Mouse (Mus musculus): ENCODE measurements around the gene Mxra7. TPM values are rescaled to one million over a fixed set of nuclear protein-coding genes. Genes with fewer than 3 reads are reported as not detected.
"Not testable (repeated sequence)": the region's sequence is repeated elsewhere in the genome, so short reads cannot be mapped to it uniquely, and the experiment has no call there.

Gene Mxra7
- total RNA-seq (2021), result 10 to 100 TPM; 54.5 to 65.3 TPM
- long read RNA-seq, experiment 1, transcript Mxra7-201 (4 exons, 2,063 nt), result major isoform, 27 of 72 reads
- long read RNA-seq, experiment 1, transcript Mxra7-202 (5 exons, 757 nt), result minor isoform, 23 of 72 reads
- long read RNA-seq, experiment 1, partial matches to known transcripts, result 3 of 72 reads
- long read RNA-seq, experiment 1, other reads (novel, unspliced or antisense), result 18 of 72 reads
- long read RNA-seq, experiment 2, transcript Mxra7-201 (4 exons, 2,063 nt), result major isoform, 35 of 91 reads
- long read RNA-seq, experiment 2, transcript Mxra7-202 (5 exons, 757 nt), result minor isoform, 23 of 91 reads
- long read RNA-seq, experiment 2, partial matches to known transcripts, result 3 of 91 reads
- long read RNA-seq, experiment 2, other reads (novel, unspliced or antisense), result 27 of 91 reads

GRCm38 (mm10) chr11:116827534-116828165 is at the start of gene Mxra7:
Mxra7 (minus strand) TSS chr11:116828046.
- DNase-seq (ENCODE audit: low spot score in 2 of 2), result peak; percentile 89 to 91

DNA sequence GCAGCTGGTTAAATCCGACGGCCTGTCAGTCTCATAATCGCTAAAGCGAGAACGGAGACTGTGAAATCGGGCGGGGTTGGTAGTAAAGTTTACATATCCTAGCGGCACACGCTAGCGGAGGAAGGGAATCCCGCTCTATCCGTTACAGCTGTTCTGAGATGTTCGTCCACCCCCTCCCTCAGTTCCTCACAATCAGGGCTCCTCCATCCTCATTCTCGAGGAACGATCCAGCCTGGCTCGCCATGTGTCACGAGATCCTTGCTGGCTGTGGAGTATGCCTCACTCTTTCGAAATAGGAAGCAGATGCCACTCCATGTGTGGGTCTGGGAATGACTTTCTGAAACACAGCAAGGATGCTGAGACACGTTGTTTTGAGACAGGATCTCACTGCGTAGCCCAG is 46.1 kb upstream of the Mxra7 start:
- peak in 1 of 2 experiments; percentile 27 for DNase-seq (ENCODE audit: low spot score in 2 of 2)

GRCm38 (mm10) chr11:116871538-116871937 is 43.7 kb upstream of the Mxra7 start:
- no peak for DNase-seq (ENCODE audit: low spot score in 2 of 2)

GRCm38 (mm10) chr11:116869641-116870040 is 41.8 kb upstream of the Mxra7 start:
- DNase-seq (ENCODE audit: low spot score in 2 of 2), result no peak

DNA sequence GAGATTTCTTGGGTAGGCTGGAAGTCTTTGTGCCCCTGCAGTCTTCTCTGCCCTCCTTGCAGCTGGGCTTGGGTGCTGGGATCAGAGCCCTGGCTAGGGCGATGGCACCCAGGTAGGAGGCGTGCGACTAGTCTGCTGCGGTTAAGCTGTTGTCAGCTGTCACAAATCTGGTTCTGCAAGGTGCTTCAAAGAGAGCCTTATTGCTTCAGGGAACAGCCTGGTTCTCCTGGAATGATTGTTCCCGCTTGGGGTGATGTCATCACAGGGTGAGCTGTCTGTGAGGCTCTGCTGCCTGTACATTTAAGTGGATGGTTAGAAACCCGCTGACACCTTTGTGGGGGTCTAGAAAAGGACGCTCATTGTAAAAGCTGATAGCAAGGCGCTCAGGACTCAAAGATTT is 41.4 kb upstream of the Mxra7 start:
- DNase-seq (ENCODE audit: low spot score in 2 of 2), result no peak

- DNase-seq (ENCODE audit: low spot score in 2 of 2), result peak in 1 of 2 experiments; percentile 29
Measured at GRCm38 (mm10) chr11:116868129-116868528, 40.3 kb upstream of the Mxra7 start.

- DNase-seq (ENCODE audit: low spot score in 2 of 2), result no peak
Measured at GRCm38 (mm10) chr11:116865945-116866585, 38.2 kb upstream of the Mxra7 start.

DNA sequence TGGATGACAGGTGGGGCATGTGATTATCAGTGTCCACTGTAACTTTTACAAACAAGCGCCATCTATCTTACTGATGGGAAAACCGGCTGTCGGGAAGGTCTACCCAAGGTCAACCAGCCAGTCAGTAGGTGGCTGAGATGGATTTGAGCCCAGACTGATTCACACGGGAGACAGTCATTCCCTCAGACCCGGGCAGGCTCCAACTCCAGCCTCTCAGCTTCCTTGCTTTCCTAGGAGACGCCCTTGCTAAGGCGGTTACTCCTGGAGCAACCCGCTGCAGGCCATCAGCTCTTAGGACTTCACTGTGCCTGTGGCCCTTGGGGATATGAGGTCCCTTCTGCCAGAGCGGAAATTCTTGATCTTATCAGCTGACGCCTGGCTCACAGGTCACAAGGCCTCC is 36.6 kb upstream of the Mxra7 start:
- no peak for DNase-seq (ENCODE audit: low spot score in 2 of 2)

- no peak for DNase-seq (ENCODE audit: low spot score in 2 of 2)
Measured at GRCm38 (mm10) chr11:116857183-116857850, 29.5 kb upstream of the Mxra7 start.

- no peak for DNase-seq (ENCODE audit: low spot score in 2 of 2)
Measured at GRCm38 (mm10) chr11:116854279-116854678, 26.4 kb upstream of the Mxra7 start.

DNA sequence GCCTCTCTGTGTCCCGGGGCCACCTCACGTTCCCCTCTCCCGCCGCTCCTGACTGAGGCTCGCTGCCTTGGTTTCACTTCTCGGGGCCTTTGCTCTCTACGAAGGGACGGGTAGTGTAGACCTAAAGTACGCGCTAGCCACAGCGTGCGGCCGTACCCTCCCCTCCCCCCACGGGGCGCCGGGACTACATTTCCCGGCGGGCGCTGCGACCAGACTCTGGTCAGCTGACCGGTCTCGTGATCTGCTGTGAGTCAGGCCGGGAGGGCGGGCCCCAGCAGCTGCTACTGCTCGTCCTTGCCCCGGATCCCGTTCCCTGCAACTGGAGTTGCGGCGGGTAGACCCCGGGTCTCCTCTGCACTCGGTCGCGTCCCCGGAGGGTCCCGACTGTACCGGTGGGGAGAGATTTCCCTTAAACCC is 25.7 kb upstream of the Mxra7 start:
- peak; percentile 97 to 98 for DNase-seq (ENCODE audit: low spot score in 2 of 2)

DNA sequence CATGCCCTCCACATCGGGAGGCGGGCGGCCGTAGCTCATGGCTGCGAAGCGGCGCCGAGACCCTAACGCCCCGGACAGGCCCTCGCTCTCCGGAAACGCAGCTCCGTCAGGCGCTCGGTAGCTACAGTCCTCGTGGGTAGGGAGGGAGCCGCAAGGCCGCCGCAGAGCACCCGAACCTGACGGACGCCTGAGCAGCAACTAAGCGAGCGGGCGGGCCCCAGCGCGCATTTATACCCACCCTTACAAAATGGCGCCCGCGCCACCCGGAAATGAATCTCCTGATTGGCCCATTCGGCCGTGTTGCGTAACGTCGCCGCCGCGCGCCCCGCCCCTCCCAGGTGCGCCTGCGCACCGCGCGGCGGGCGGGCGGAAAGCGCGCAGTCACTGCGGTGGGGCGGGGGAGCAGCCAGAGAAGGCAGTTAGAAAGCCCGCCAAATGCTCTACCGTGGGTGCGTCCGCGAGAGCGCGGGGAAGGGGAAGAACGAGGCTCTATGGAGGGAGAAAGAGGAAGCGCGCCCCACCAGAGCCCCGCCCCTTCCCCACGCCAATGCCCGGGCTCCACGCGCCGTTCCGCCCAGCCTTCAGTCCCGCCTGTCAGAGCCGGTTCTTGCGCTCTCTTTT is 25.2 kb upstream of the Mxra7 start, which contains the start of gene Srsf2:
Gene Srsf2, minus strand, starts transcription at position 204 of the 621 bp plus-strand sequence.
- peak; percentile 96 to 98 for DNase-seq (ENCODE audit: low spot score in 2 of 2)

DNA sequence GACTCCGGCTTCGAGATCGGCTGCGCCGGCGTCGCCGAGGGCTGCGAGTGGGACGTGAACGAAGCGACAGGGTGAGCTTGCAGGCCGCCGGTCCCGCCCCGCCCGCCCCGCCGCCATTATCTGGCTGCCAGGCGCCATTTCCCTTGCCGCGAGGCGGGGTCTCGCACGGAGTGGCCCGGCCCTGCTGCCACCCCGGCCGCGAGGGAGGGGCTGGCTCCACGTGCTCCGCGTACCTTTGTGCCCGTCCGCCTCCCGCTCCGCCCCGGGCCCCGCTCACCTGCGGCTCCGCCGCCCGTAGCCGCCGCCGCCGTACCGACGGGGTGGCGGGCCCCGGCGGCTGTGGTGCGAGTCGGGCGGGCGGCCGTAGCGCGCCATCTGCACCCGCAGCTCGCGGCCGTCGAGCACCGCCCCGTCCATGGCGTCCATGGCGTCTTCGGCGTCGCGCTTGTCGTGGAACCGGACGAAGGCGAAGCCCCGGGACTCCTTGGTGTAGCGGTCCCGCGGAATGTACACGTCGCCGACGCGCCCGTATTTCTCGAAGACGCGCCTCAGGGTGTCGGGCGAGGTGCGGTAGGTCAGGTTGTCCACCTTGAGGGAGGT is 24.5 kb upstream of the Mxra7 start, which contains the start of gene Mfsd11:
Gene Mfsd11, plus strand, starts transcription at position 150 of the 600 bp plus-strand sequence.
- DNase-seq (ENCODE audit: low spot score in 2 of 2), result peak; percentile 69 to 84

DNA sequence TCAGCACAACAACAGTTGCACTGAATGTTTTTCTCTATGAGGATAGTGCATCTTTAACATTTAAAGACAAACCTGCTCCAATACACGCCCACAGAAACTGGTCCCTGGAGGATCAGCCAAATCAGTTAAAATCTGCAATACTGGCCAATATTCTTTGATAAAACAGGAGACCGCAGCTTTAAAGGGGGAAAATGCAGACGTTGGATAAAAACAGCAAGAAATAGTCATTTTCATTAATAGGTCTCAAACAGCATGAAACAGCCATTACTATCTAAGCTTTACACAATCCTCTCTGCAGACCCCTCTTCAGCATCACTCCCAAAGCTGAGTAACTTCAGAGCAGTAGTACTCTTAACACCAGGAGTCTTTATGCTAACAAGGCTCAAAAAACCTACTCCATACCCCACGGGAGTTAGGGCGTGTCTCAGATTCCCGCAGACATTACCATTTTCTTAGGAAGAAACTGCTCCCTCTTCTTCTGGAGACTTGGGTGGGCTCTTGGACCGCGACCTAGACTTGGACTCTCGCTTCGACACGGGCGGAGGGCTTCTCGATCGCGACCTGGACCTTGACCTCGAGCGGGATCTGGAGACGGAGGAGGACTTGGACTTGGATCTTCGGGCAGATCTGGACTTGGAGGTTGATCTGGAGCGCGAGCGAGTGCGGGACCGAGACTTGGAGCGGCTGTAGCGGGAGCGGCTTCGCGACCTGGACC is 23.9 kb upstream of the Mxra7 start:
- no peak for DNase-seq (ENCODE audit: low spot score in 2 of 2)

GRCm38 (mm10) chr11:116850833-116851477 is 23.1 kb upstream of the Mxra7 start:
- DNase-seq (ENCODE audit: low spot score in 2 of 2), result no peak

DNA sequence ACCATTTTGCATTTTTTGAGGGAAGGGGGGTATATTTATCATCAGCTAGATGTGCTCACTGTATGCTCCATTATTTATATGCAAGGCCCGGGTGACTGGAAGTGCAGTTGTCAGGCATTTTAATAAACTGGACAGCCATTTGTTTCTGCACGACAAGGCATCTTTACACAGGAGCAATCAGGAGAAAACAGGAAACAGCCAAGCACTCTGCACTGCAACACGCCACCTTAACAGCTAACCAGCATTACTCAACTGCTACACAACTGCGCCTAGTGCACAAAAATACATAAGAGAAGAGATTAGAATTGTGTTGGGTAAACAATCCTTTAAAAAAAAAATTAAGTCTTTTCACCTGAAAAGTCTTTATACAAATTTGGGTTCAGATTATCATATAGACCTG is 22.2 kb upstream of the Mxra7 start:
- DNase-seq (ENCODE audit: low spot score in 2 of 2), result no peak

DNA sequence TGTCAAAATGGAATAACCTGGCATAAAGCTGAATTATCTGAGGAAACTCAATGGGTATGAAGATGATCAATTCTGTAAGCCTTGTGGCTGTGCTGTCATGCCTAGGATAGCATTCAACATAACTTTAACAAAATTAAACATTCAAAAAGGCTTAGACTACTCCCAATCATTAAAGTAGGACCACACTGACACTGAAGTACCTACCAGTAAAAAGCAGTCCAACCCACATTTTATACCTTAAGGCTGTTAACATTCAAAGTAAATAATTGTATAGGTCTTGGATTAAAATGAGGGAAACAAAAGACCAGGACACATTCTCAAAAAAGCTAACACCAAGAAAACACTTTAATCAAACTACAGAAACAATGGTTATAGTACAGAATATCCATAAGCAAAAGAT is 21.7 kb upstream of the Mxra7 start:
- DNase-seq (ENCODE audit: low spot score in 2 of 2), result no peak

- not testable (repeated sequence) for DNase-seq (ENCODE audit: low spot score in 2 of 2)
Measured at GRCm38 (mm10) chr11:116848877-116849178, 21.0 kb upstream of the Mxra7 start.

GRCm38 (mm10) chr11:116848086-116848876 is 20.4 kb upstream of the Mxra7 start:
- no peak for DNase-seq (ENCODE audit: low spot score in 2 of 2)

All from gastrocnemius, postnatal 4 days (tissue).